Mouse (Mus musculus): Measurements from ENCODE around the gene Gm13889. TPM values are rescaled to one million over a fixed set of nuclear protein-coding genes. Genes with fewer than 3 reads are reported as not detected.

Gm13889 gene
- polyA plus RNA-seq, 1 experiment from 2014 or later, result 11.5 TPM

GRCm38 (mm10) chr2:93944855-93945254, 12.1 kb downstream of the Gm13889 start:
- Histone ChIP-seq H3K4me2 (replicated peaks) (no peak overlapping the region), H3K4me3 (replicated peaks; ENCODE audit: low read length) (no peak overlapping the region), H3K36me3 (replicated peaks; ENCODE audit: control insufficient read depth, insufficient read depth) (no peaks in the 10 kb centered on the region), H3K27me3 (ENCODE audit: control insufficient read depth, insufficient read depth, low read length) (no peaks in the 10 kb centered on the region), H3K4me1 (replicated peaks; ENCODE audit: control insufficient read depth, insufficient read depth, low read length) (no peaks in the 10 kb centered on the region), H3K9me3 (ENCODE audit: control insufficient read depth, low read length) (no peaks in the 10 kb centered on the region), H3K9ac (no peak overlapping the region), H3K27ac (no peak overlapping the region)
- 92% methylated on average over 4 of the region's 4 CpGs for WGBS
- no peak for DNase-seq (ENCODE audit: low spot score)
- no peak for ATAC-seq (ENCODE audit: low FRiP score)

GRCm38 (mm10) chr2:93944099-93944498, 12.9 kb downstream of the Gm13889 start:
- DNase-seq (ENCODE audit: low spot score) (no peak), ATAC-seq (ENCODE audit: low FRiP score) (no peak)

GRCm38 (mm10) chr2:93941670-93942069, 15.3 kb downstream of the Gm13889 start:
- DNase-seq (ENCODE audit: low spot score), result no peak
- Histone ChIP-seq H3K4me2 (replicated peaks) (no peak overlapping the region), H3K9ac (no peak overlapping the region), H3K4me3 (replicated peaks; ENCODE audit: low read length) (no peak overlapping the region), H3K4me1 (replicated peaks; ENCODE audit: control insufficient read depth, insufficient read depth, low read length) (no peaks in the 10 kb centered on the region), H3K27ac (no peak overlapping the region), H3K36me3 (replicated peaks; ENCODE audit: control insufficient read depth, insufficient read depth) (no peaks in the 10 kb centered on the region), H3K27me3 (ENCODE audit: control insufficient read depth, insufficient read depth, low read length) (no peaks in the 10 kb centered on the region), H3K9me3 (ENCODE audit: control insufficient read depth, low read length) (no peaks in the 10 kb centered on the region)
- WGBS, result 86% methylated on average over 11 of the region's 11 CpGs
- ATAC-seq (ENCODE audit: low FRiP score), result no peak

More at GRCm38 (mm10) chr2:93944099-93944498, 12.9 kb downstream of the Gm13889 start:
- no peaks in the 10 kb centered on the region for H3K27me3 ChIP-seq (ENCODE audit: control insufficient read depth, insufficient read depth, low read length)
- no peak overlapping the region for H3K27ac ChIP-seq
- no peak overlapping the region for H3K4me3 ChIP-seq (replicated peaks; ENCODE audit: low read length)
- H3K4me2 ChIP-seq (replicated peaks), result no peak overlapping the region
- H3K9ac ChIP-seq, result no peak overlapping the region
- no peaks in the 10 kb centered on the region for H3K9me3 ChIP-seq (ENCODE audit: control insufficient read depth, low read length)
- 91% methylated on average over 2 of the region's 2 CpGs for WGBS
- H3K4me1 ChIP-seq (replicated peaks; ENCODE audit: control insufficient read depth, insufficient read depth, low read length), result no peaks in the 10 kb centered on the region
- H3K36me3 ChIP-seq (replicated peaks; ENCODE audit: control insufficient read depth, insufficient read depth), result no peaks in the 10 kb centered on the region

- Histone ChIP-seq H3K9me3 (ENCODE audit: control insufficient read depth, low read length) (no peaks in the 10 kb centered on the region), H3K9ac (no peak overlapping the region), H3K4me2 (replicated peaks) (no peak overlapping the region), H3K36me3 (replicated peaks; ENCODE audit: control insufficient read depth, insufficient read depth) (no peaks in the 10 kb centered on the region), H3K27ac (no peak overlapping the region), H3K27me3 (ENCODE audit: control insufficient read depth, insufficient read depth, low read length) (no peaks in the 10 kb centered on the region), H3K4me3 (replicated peaks; ENCODE audit: low read length) (no peak overlapping the region), H3K4me1 (replicated peaks; ENCODE audit: control insufficient read depth, insufficient read depth, low read length) (no peaks in the 10 kb centered on the region)
- no peak for ATAC-seq (ENCODE audit: low FRiP score)
- no peak for DNase-seq (ENCODE audit: low spot score)
- WGBS, result 78% methylated on average over 9 of the region's 9 CpGs
Measured at GRCm38 (mm10) chr2:93938534-93938933, 18.5 kb downstream of the Gm13889 start.

GRCm38 (mm10) chr2:93928866-93929265, 28.1 kb downstream of the Gm13889 start:
- Histone ChIP-seq H3K9me3 (ENCODE audit: control insufficient read depth, low read length) (no peaks in the 10 kb centered on the region), H3K27me3 (ENCODE audit: control insufficient read depth, insufficient read depth, low read length) (no peaks in the 10 kb centered on the region), H3K36me3 (replicated peaks; ENCODE audit: control insufficient read depth, insufficient read depth) (no peaks in the 10 kb centered on the region), H3K4me2 (replicated peaks) (no peak overlapping the region), H3K4me3 (replicated peaks; ENCODE audit: low read length) (no peak overlapping the region), H3K27ac (no peak overlapping the region), H3K9ac (no peak overlapping the region), H3K4me1 (replicated peaks; ENCODE audit: control insufficient read depth, insufficient read depth, low read length) (no peaks in the 10 kb centered on the region)
- WGBS, result 86% methylated on average over 10 of the region's 10 CpGs
- ATAC-seq (ENCODE audit: low FRiP score), result no peak
- no peak for DNase-seq (ENCODE audit: low spot score)

- H3K27me3 ChIP-seq (ENCODE audit: control insufficient read depth, insufficient read depth, low read length), result no peaks in the 10 kb centered on the region
- WGBS, result 79% methylated on average over 13 of the region's 13 CpGs
- no peaks in the 10 kb centered on the region for H3K36me3 ChIP-seq (replicated peaks; ENCODE audit: control insufficient read depth, insufficient read depth)
- H3K4me1 ChIP-seq (replicated peaks; ENCODE audit: control insufficient read depth, insufficient read depth, low read length), result no peaks in the 10 kb centered on the region
- no peak overlapping the region for H3K4me2 ChIP-seq (replicated peaks)
- H3K27ac ChIP-seq, result no peak overlapping the region
- no peak overlapping the region for H3K4me3 ChIP-seq (replicated peaks; ENCODE audit: low read length)
- no peak overlapping the region for H3K9ac ChIP-seq
- no peaks in the 10 kb centered on the region for H3K9me3 ChIP-seq (ENCODE audit: control insufficient read depth, low read length)
- DNase-seq (ENCODE audit: low spot score) (no peak), ATAC-seq (ENCODE audit: low FRiP score) (no peak)
Measured at GRCm38 (mm10) chr2:93927701-93928437, 29.1 kb downstream of the Gm13889 start.

DNA sequence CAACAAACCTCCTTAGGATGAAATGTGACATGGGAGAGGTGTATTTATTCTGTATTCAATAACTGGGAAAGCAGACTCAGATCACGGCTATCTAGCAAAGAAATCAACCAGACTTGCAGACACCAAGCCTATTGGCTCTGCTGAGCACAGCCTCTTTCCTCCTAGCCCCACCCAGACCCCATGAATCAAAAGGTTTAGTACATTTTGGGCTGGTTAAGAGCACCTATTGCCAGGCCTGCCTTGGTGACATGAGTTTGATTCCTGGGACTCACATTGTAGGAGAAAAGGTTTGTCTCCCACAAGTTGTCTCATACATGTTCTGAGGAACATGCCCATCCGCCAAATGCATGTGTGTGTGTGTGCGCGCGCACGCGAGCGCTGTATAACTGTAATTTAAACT, 30.9 kb downstream of the Gm13889 start:
- WGBS, result 96% methylated on average over 8 of the region's 8 CpGs

DNA sequence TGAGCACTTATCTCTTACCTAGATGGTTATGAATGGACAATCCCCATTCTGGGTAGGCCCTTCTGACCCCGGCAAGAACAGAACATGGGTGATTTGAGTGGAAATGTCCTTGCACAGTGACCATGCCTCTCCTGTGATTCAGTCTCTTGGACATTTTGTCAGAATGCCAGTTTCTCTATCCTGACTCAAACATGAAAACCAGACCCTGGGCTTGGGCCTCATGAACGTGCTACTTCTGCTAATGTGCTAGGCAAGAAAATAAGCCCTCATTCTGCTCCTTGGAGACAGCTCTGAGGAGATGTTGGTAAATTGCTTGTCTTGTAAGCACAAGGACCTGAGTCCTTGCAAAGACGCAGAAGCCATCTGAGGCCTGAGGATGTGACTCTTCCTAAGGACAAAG, 37.9 kb downstream of the Gm13889 start:
- 90% methylated on average over 3 of the region's 3 CpGs for WGBS
- Histone ChIP-seq H3K27me3 (ENCODE audit: control insufficient read depth, insufficient read depth, low read length) (no peaks in the 10 kb centered on the region), H3K9ac (no peak overlapping the region), H3K4me3 (replicated peaks; ENCODE audit: low read length) (no peak overlapping the region), H3K27ac (no peak overlapping the region), H3K4me1 (replicated peaks; ENCODE audit: control insufficient read depth, insufficient read depth, low read length) (no peaks in the 10 kb centered on the region), H3K4me2 (replicated peaks) (no peak overlapping the region), H3K36me3 (replicated peaks; ENCODE audit: control insufficient read depth, insufficient read depth) (no peaks in the 10 kb centered on the region), H3K9me3 (ENCODE audit: control insufficient read depth, low read length) (no peaks in the 10 kb centered on the region)
- ATAC-seq (ENCODE audit: low FRiP score) (no peak), DNase-seq (ENCODE audit: low spot score) (no peak)

More for the DNA sequence above, 30.9 kb downstream of the Gm13889 start:
- Histone ChIP-seq H3K9ac (no peak overlapping the region), H3K4me1 (replicated peaks; ENCODE audit: control insufficient read depth, insufficient read depth, low read length) (no peaks in the 10 kb centered on the region), H3K27ac (no peak overlapping the region), H3K4me3 (replicated peaks; ENCODE audit: low read length) (no peak overlapping the region), H3K27me3 (ENCODE audit: control insufficient read depth, insufficient read depth, low read length) (no peaks in the 10 kb centered on the region), H3K4me2 (replicated peaks) (no peak overlapping the region), H3K9me3 (ENCODE audit: control insufficient read depth, low read length) (no peaks in the 10 kb centered on the region), H3K36me3 (replicated peaks; ENCODE audit: control insufficient read depth, insufficient read depth) (no peaks in the 10 kb centered on the region)
- DNase-seq (ENCODE audit: low spot score) (no peak), ATAC-seq (ENCODE audit: low FRiP score) (no peak)

DNA sequence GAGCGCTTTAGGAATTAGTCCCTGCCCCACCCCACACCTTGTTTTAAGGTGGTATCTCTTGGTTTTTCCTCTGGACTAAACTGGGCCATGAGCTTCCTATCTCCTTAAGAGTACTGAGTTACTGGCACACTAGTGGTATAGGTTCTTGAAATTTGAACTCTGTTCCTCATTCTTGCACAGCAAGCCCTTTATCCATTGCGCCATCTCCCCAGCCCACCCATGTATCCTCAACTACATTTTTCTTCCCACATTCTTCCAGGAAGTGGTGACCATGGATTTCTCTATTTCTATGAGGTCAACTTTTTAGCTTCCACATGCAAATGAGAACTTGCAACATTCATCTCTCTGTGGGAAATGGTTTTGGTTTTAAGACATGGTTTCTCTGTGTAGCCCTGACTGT, 43.4 kb downstream of the Gm13889 start:
- WGBS, result 98% methylated on average over 2 of the region's 2 CpGs
- no peak overlapping the region for H3K27ac ChIP-seq

DNA sequence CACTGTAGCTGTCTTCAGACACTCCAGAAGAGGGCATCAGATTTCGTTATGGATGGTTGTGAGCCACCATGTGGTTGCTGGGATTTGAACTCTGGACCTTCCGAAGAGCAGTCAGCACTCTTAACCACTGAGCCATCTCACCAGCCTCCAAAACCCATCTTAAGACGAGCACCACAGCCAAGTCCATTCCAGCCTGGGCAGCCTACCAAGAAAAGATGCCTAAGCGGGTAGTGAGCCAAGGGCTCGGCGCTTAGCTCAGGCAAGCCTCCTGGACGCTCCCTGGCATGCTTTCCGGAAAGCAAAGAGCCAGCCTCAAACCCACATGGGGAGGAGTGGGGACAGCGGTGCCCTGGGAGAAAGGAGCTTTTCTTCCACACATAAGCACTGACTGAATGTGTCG, 45.1 kb downstream of the Gm13889 start:
- peaks cover 17% of the 10 kb centered on the region for H3K4me1 ChIP-seq (replicated peaks; ENCODE audit: control insufficient read depth, insufficient read depth, low read length)
- no peak overlapping the region for H3K4me2 ChIP-seq (replicated peaks)
- no peak for ATAC-seq (ENCODE audit: low FRiP score)
- DNase-seq (ENCODE audit: low spot score), result no peak
- H3K9me3 ChIP-seq (ENCODE audit: control insufficient read depth, low read length), result no peaks in the 10 kb centered on the region
- no peaks in the 10 kb centered on the region for H3K36me3 ChIP-seq (replicated peaks; ENCODE audit: control insufficient read depth, insufficient read depth)
- H3K9ac ChIP-seq, result no peak overlapping the region
- H3K4me3 ChIP-seq (replicated peaks; ENCODE audit: low read length), result no peak overlapping the region
- WGBS, result 83% methylated on average over 10 of the region's 10 CpGs
- no peak overlapping the region for H3K27ac ChIP-seq
- no peaks in the 10 kb centered on the region for H3K27me3 ChIP-seq (ENCODE audit: control insufficient read depth, insufficient read depth, low read length)

More for the DNA sequence above, 43.4 kb downstream of the Gm13889 start:
- H3K36me3 ChIP-seq (replicated peaks; ENCODE audit: control insufficient read depth, insufficient read depth), result no peaks in the 10 kb centered on the region
- H3K27me3 ChIP-seq (ENCODE audit: control insufficient read depth, insufficient read depth, low read length), result no peaks in the 10 kb centered on the region
- no peak for DNase-seq (ENCODE audit: low spot score)
- no peaks in the 10 kb centered on the region for H3K9me3 ChIP-seq (ENCODE audit: control insufficient read depth, low read length)
- H3K4me1 ChIP-seq (replicated peaks; ENCODE audit: control insufficient read depth, insufficient read depth, low read length), result peaks cover under 1% of the 10 kb centered on the region; the same call in 1 of the 2 replicates
- no peak overlapping the region for H3K4me3 ChIP-seq (replicated peaks; ENCODE audit: low read length)
- no peak for ATAC-seq (ENCODE audit: low FRiP score)
- no peak overlapping the region for H3K4me2 ChIP-seq (replicated peaks)
- no peak overlapping the region for H3K9ac ChIP-seq
